Mouse (Mus musculus): Measurements from ENCODE around the gene Pramel1. TPM values are rescaled to one million over a fixed set of nuclear protein-coding genes. Genes with fewer than 3 reads are reported as not detected.

Gene Pramel1
- polyA plus RNA-seq, 1 experiment = not detected

DNA sequence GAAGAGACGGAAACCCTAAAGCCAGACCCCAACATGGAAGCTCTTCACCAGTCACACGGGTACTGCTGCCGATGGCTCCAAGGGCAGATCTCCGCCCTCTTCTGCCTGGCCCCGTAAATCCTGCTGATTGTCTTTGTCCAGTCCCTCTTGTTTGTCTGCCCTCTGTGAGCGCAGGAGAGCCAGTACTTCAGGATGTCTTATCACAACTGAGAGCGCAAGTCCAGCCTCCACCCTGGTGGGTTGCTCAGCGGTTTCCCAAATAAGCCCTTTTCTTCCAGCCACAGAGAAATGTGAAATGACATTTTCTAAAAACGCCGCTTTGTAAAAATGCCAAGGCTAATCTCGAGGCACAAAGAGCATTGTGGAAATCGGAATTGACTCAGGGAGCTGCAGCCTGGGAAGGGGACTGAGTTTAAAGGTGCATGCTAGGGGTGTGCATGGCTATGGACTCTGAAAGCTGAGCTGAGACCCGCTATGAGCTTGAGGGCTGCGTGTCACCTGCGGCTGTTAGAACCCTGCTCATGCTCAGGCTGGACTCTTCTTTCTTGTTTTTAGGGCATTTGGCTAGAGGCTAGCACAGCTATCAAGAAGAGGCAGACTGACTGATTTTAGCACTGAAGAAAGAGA, 27.7 kb upstream of the Pramel1 start:
- no peak for DNase-seq
- Histone ChIP-seq H3K4me3 (ENCODE audit: insufficient read depth, low read depth, low read length) (no peak overlapping the region), H3K36me3 (ENCODE audit: control insufficient read depth, insufficient read depth, low read length) (no peaks in the 10 kb centered on the region), H3K27me3 (replicated peaks; ENCODE audit: control insufficient read depth, insufficient read depth, low read length) (no peaks in the 10 kb centered on the region), H3K27ac (ENCODE audit: insufficient read depth, low read depth, low read length) (no peak overlapping the region), H3K4me1 (ENCODE audit: control insufficient read depth, insufficient read depth, low read length) (no peaks in the 10 kb centered on the region)
- 54% methylated on average over 15 of the region's 15 CpGs for WGBS
- TF ChIP-seq POLR2A (IDR thresholded peaks at IDR 0.05; ENCODE audit: low read depth, low read length) (no peak), CTCF (conservative IDR thresholded peaks at IDR 0.05; ENCODE audit: insufficient read depth, insufficient read length, low read depth, low read length) (no peak)

DNA sequence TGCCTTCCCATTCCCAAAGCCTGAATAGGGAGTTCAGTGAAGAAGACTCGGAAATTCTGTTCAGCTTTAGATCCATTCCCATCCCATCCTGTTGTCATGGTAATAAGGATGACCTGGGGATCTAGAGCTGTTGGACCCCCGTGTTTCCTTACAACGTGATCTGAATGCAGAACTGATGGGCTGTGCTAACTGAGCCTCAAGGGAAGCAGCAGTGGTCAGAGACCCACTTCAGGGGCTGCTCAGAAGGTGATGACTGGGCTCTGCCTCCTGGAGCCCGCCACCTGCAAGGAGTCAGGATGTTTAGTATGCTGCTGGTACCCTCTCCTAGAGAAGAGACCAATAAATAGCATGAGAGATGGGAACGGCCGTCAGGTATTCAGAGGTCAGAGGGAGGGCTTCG, 14.7 kb upstream of the Pramel1 start:
- DNase-seq = no peak
- TF ChIP-seq CTCF (conservative IDR thresholded peaks at IDR 0.05; ENCODE audit: insufficient read depth, insufficient read length, low read depth, low read length) = no peak
- no peak for TF ChIP-seq POLR2A (IDR thresholded peaks at IDR 0.05; ENCODE audit: low read depth, low read length)
- no peak overlapping the region for H3K27ac ChIP-seq (ENCODE audit: insufficient read depth, low read depth, low read length)
- H3K27me3 ChIP-seq (replicated peaks; ENCODE audit: control insufficient read depth, insufficient read depth, low read length) = no peaks in the 10 kb centered on the region; the same call in 1 of the 2 replicates
- no peaks in the 10 kb centered on the region for H3K36me3 ChIP-seq (ENCODE audit: control insufficient read depth, insufficient read depth, low read length)
- 31% methylated on average over 7 of the region's 7 CpGs for WGBS
- H3K4me3 ChIP-seq (ENCODE audit: insufficient read depth, low read depth, low read length) = no peak overlapping the region
- H3K4me1 ChIP-seq (ENCODE audit: control insufficient read depth, insufficient read depth, low read length) = no peaks in the 10 kb centered on the region

DNA sequence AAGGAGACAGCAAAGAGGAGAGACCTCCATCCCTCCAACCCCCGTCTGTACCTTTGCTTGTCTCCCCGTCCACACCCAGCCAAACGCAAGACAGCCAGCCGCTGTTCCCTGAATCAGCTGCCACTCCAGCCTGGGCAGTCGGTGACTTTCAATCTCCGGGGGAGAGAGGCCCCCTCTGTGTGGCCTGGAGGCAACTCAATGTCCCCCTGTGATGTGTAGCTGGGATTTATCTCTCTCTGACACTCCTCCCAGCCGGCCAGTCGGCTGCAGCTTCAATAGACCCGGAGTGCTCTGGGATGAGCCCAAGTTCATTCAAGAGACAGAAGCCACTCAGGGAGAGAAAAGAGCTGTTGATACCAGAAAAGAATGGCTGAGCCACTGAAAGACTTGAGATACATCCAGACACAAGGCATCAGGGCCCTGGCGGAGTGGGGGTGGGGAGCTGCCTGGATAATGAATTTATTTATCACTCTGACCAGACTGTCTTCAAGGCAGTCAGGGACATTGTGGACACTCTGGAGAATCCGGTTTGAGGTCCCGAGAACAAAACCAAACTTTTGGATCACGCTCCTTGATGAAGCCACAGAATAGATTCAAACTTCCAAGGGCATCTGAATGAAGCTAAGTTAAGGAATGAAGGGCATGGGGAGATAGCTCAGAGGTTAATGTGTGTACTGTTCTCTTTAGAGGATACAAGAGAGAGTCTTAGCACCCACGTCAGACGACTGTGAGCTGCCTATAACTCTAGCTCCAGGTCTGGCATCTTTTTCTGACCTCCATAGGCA, 14.1 kb upstream of the Pramel1 start:
- Histone ChIP-seq H3K4me1 (ENCODE audit: control insufficient read depth, insufficient read depth, low read length) (no peaks in the 10 kb centered on the region), H3K4me3 (ENCODE audit: insufficient read depth, low read depth, low read length) (no peak overlapping the region), H3K36me3 (ENCODE audit: control insufficient read depth, insufficient read depth, low read length) (no peaks in the 10 kb centered on the region), H3K27ac (ENCODE audit: insufficient read depth, low read depth, low read length) (no peak overlapping the region), H3K27me3 (replicated peaks; ENCODE audit: control insufficient read depth, insufficient read depth, low read length) (no peaks in the 10 kb centered on the region; the same call in 1 of the 2 replicates)
- no peak for DNase-seq
- WGBS = 27% methylated on average over 15 of the region's 15 CpGs
- TF ChIP-seq CTCF (conservative IDR thresholded peaks at IDR 0.05; ENCODE audit: insufficient read depth, insufficient read length, low read depth, low read length) = no peak
- no peak for TF ChIP-seq POLR2A (IDR thresholded peaks at IDR 0.05; ENCODE audit: low read depth, low read length)

DNA sequence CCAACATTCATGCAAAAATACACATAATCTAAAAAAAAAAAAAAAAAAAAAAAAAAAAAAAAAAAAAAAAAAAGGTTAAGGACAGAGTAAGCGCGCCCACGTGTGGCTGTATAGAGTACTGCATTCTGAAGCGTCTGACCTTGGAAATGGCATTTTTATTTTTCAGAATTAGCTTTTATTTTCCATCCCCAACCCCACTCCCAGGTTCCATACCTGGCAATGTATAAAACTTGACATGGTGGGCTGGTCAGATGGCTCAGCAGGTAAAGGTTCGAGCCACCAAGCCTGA, 13.6 kb upstream of the Pramel1 start:
- Histone ChIP-seq H3K27me3 (replicated peaks; ENCODE audit: control insufficient read depth, insufficient read depth, low read length) (no peaks in the 10 kb centered on the region; the same call in 1 of the 2 replicates), H3K4me3 (ENCODE audit: insufficient read depth, low read depth, low read length) (no peak overlapping the region), H3K27ac (ENCODE audit: insufficient read depth, low read depth, low read length) (no peak overlapping the region), H3K36me3 (ENCODE audit: control insufficient read depth, insufficient read depth, low read length) (no peaks in the 10 kb centered on the region), H3K4me1 (ENCODE audit: control insufficient read depth, insufficient read depth, low read length) (no peaks in the 10 kb centered on the region)
- peak; percentile 16 for DNase-seq
- no peak for TF ChIP-seq POLR2A (IDR thresholded peaks at IDR 0.05; ENCODE audit: low read depth, low read length)
- TF ChIP-seq CTCF (conservative IDR thresholded peaks at IDR 0.05; ENCODE audit: insufficient read depth, insufficient read length, low read depth, low read length) = peak; percentile 41
- WGBS = 2% methylated on average over 5 of the region's 5 CpGs

DNA sequence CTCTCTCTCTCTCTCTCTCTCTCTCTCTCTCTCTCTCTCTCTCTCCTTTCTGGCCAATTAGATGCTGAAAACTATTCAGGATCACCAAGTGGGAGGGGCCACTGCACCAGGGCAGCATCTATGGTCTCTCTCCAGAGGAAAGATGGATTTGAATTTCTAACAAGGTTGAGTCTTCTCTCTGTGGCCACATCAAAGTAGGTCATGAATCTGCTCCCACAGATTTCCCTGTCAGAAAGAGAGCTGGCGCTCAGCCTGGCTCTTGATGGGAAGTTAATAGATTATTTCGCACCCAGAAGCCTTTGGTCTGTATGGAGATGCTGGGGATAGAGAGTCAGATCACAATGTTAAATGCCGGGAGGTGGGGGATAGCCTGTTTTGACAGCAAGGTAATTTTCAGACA, 12.1 kb upstream of the Pramel1 start:
- 67% methylated on average over 3 of the region's 3 CpGs for WGBS

DNA sequence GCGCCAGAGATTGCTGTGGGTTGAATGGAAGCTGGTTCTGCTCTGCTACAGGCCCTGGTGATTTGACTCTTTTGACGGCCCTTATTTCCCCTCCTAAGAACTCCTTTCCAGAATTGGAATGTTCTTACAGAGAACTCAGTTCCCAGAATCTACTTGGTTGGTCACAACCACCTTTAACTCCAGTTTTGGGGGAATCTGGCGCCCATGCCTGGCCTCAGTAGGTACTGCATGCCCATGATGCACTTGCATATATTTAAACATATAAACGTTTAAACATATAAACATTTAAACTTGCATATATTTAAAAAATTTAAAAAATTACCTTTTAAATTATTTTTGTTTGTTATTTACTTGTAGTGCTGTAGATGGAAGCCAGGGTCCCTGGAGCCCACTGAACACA, 10.6 kb upstream of the Pramel1 start:
- no peak for DNase-seq
- H3K36me3 ChIP-seq (ENCODE audit: control insufficient read depth, insufficient read depth, low read length) = no peaks in the 10 kb centered on the region
- 46% methylated on average over 4 of the region's 4 CpGs for WGBS
- H3K27me3 ChIP-seq (replicated peaks; ENCODE audit: control insufficient read depth, insufficient read depth, low read length) = no peaks in the 10 kb centered on the region; the same call in 1 of the 2 replicates
- no peak for TF ChIP-seq POLR2A (IDR thresholded peaks at IDR 0.05; ENCODE audit: low read depth, low read length)
- TF ChIP-seq CTCF (conservative IDR thresholded peaks at IDR 0.05; ENCODE audit: insufficient read depth, insufficient read length, low read depth, low read length) = no peak; the same call in 1 of the 2 replicates
- H3K27ac ChIP-seq (ENCODE audit: insufficient read depth, low read depth, low read length) = no peak overlapping the region
- H3K4me3 ChIP-seq (ENCODE audit: insufficient read depth, low read depth, low read length) = no peak overlapping the region
- no peaks in the 10 kb centered on the region for H3K4me1 ChIP-seq (ENCODE audit: control insufficient read depth, insufficient read depth, low read length)

More for the DNA sequence above, 12.1 kb upstream of the Pramel1 start:
- Histone ChIP-seq H3K27ac (ENCODE audit: insufficient read depth, low read depth, low read length) (no peak overlapping the region), H3K36me3 (ENCODE audit: control insufficient read depth, insufficient read depth, low read length) (no peaks in the 10 kb centered on the region), H3K4me3 (ENCODE audit: insufficient read depth, low read depth, low read length) (no peak overlapping the region), H3K27me3 (replicated peaks; ENCODE audit: control insufficient read depth, insufficient read depth, low read length) (no peaks in the 10 kb centered on the region; the same call in 1 of the 2 replicates), H3K4me1 (ENCODE audit: control insufficient read depth, insufficient read depth, low read length) (no peaks in the 10 kb centered on the region)
- no peak for DNase-seq
- TF ChIP-seq POLR2A (IDR thresholded peaks at IDR 0.05; ENCODE audit: low read depth, low read length) (no peak), CTCF (conservative IDR thresholded peaks at IDR 0.05; ENCODE audit: insufficient read depth, insufficient read length, low read depth, low read length) (no peak)

DNA sequence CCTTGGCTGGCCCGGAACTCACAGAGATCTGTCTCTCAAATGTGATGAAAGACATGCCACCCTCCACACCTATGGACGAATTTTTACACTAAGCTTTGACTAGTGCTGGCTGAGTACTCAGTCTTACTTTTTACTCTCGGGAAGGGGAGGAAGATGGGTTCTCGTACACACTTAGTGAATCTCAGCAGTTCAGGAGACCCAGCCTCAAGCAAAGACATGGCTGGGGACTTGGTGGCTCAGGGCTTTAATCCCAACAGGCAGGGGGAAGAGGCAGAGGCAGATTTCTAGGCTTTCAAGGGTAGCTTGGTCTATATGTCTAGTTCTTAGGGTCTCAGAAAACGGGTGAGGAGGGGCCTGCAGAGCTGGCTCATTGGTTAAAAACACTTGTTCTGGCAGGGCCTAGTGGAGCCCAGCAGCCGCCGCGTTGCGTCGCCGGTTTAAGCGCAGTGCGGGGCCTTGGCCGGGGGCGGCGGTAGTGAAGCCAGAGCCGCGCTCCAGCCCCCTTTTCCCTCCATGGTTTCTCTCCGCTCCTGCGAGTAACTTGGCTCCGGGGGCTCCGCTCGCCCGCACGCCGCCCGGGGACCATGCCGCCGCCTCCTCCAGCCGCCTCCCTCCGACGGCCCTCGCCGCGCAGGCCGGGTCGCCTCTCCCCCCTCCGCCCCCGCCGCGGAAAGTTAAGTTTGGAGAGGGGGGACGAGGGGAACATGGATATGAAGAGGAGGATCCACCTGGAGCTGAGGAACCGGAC, 5.1 kb upstream of the Pramel1 start:
- H3K4me3 ChIP-seq (ENCODE audit: insufficient read depth, low read depth, low read length) = peak overlapping the region; percentile 30; the same call in 1 of the 2 replicates
- no peaks in the 10 kb centered on the region for H3K36me3 ChIP-seq (ENCODE audit: control insufficient read depth, insufficient read depth, low read length)
- H3K4me1 ChIP-seq (ENCODE audit: control insufficient read depth, insufficient read depth, low read length) = no peaks in the 10 kb centered on the region
- WGBS = 7% methylated on average over 43 of the region's 43 CpGs
- no peak for TF ChIP-seq POLR2A (IDR thresholded peaks at IDR 0.05; ENCODE audit: low read depth, low read length)
- no peak for TF ChIP-seq CTCF (conservative IDR thresholded peaks at IDR 0.05; ENCODE audit: insufficient read depth, insufficient read length, low read depth, low read length)
- no peaks in the 10 kb centered on the region for H3K27me3 ChIP-seq (replicated peaks; ENCODE audit: control insufficient read depth, insufficient read depth, low read length)
- DNase-seq = peak; percentile 13
- H3K27ac ChIP-seq (ENCODE audit: insufficient read depth, low read depth, low read length) = no peak overlapping the region

Data from kidney, adult 2 months (tissue).